Mouse (Mus musculus) embryo, embryonic 11.5 days (tissue): ENCODE measurements around the gene Lix1l.
A peak's percentile ranks its signal among the peaks of the same experiment; 100 is the strongest.
"Not testable (repeated sequence)": the region's sequence is repeated elsewhere in the genome, so short reads cannot be mapped to it uniquely, and the experiment has no call there.

Source experiments
- DNase-seq: peaks from one replicate; pipeline ENCODE4 v3.0.0-alpha.2; 2012; ENCODE audit warnings: low read depth, low spot score

The Lix1l gene

DNA sequence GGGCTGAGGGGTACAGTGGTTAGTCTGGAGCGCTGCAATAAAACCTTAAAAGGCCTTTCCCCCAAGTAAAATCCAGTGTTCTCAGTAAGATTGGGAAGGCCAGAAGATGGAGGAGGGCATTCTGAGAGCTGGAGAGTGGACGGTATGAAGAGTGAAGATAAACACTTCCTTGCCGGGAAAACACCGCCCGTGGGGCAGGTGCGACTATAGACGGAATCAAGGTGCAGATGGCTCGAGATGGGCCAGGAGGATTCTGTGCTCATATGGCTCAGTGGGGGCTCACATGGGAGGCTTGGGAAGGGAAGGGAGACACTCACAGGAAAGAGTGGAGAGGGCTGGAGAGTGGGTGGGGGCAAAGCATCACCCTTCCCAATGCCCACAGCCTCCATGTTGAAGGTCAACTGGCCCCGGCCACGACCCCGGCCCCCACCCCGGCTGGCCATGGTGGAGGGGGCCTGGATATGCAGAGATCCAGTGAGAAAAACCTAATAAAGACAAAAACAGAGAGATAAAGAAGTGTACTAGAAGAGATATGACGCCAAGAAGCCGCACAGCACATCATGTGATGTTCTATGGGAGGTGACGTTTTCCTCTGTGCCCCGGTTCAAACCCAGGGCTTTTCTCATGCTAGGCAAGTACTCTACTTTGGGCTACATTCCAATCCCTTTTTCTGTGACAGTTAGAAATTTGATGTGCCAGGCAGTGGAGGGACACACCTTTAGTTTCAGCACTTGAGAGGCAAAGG is 19.0 kb upstream of the Lix1l start:
- DNase-seq, result no peak

DNA sequence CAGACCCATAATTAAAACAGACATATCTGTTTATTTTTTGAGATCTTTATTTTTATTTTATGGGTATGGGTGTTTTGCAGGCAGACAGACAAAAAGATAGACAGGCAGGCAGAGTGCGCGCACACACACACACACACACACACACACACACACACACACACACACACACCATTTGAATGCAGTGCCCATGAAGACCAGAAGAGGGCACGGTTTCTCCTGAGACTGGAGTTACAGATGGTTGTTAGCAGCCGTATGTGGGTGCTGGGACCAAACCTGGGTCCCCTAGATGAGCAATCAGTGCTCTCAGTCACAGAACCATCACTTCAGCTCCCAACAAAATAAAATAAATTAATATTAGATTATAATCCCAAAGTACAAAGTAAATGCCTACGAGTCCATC is 17.6 kb upstream of the Lix1l start:
- DNase-seq, result no peak

DNA sequence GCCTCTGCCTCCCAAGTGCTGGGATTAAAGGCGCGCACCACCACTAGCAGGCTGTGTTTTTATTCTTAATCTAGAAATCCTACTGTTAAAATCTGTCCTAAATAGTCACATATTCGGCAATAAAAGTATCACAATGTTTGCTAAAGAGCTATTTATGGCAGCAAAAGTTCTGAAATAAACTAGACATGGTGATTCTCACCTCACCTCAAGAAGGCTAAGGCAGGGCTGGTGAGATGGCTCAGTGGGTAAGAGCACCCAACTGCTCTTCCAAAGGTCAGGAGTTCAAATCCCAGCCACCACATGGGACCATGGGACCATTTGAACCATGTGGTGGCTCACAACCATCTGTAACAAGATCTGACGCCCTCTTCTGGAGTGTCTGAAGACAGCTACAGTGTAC is 10.3 kb upstream of the Lix1l start:
- no peak for DNase-seq

DNA sequence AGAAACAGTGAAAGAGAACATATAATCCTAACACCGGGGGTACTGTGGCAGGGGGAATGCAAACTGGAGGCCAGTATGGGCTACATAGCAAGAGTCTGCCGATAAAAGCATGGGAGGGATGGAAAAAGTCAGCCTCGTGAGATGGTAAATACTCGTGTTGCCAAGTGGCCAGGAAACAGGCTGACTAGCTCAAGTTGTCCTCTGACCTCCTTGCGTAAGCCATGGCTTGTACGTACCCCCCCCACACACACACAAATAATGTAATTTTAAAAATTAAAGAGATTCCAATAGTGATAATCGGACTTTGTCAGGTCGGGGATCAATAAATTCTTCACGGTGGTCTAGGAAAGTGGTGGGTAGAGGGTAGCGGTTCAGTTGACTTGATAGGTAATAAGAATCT is 7.6 kb upstream of the Lix1l start:
- DNase-seq, result no peak

DNA sequence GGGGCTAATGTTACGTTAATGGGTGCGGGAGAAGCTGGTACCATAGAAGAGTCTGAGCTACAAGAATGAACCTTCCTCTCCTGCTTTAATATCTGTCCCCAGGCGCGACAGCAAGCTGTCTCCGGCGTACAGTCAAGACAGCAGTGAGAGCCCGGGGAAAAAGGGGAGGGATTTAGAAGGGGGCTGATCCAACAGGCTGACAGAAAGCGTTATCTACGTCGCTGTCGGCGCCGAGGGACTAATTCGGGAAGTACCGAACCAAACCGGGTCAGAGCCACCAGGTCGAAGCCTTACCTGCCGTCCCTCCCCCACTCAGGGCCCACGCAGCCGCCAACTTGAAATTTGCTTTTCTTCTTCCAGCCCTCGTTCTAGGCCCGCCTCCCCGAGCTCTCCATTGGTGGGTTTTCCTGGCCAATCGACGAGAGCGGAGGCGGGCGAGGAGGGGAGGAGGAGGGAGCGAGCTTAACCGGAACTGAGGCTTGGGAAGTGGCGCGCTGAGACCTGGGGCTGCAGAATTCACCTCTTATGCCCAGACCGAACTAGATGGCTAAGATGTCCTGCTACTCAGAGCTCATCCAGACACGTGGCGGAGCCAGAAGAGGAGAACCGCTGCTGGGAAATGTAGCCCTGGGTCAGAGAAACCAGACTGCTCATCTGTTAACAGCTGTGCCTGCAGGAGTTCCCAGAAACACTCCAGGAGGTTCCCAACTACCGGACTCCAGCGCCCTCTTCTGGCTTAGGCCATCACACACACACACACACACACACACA is 7.0 kb upstream of the Lix1l start, which contains the start of gene Polr3gl:
TSS of gene Polr3gl (minus strand) at position 392 of the 771 bp plus-strand sequence.
- peak; percentile 83 for DNase-seq

DNA sequence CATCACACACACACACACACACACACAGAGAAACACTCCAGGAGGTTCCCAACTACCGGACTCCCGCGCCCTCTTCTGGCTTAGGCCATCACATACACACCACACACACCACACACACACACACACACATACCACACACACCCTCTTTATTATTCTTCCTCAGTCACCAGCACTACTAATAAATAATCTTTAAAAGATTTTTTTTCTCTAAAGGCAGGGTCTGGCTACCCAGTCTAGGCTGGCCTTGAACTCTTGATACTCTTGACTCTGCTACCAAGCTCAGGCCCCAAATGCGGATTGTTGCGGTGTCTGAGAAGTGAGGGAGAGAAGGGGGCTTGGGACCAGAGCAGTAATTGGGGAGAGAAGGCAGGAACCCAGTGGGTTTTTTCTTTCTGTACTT is 6.1 kb upstream of the Lix1l start:
- DNase-seq, result no peak

DNA sequence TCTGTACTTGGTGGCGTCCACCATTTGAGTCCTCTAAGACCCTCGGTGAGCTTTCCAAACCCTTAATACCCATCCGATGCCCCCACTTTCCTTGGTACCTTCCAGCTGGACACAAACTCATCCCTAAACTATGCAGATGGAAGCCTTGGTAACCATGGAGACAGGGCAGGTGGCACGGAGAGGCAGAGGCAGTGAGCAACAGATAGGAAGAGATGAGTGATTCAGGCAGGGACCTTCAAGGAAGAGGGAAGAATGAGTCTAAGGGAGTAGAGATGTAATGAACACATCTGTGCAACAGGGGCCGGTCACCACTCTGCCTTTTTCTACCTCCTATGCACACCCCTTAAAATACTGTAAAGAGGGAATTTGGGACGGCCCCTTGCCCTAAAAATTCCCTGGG is 5.3 kb upstream of the Lix1l start:
- no peak for DNase-seq

DNA sequence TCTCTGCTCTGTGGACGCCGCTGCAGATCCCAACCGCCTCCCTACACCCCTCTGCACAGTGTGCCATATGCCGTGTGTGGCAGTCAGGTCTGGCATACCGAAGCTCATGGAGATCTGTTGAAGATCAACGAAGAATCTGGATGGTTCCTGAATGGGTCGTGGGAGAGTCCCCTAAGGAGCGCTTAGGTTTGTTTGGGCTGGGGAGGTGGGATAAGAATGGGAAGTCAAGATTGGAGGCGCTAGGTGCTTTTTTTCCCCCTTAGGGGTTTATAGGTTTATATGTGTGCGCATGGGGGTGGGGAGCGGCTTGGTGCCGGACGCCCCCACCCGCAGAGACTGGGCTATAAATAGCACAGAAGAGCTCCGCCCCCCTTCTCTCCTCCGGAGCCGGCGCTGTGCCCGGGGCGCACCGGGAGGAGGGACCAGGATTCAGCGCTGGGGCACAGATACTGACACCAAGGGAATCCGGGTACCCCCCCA is 4.7 kb upstream of the Lix1l start, which contains the start of gene Ankrd34a:
TSS of gene Ankrd34a (plus strand) at position 409 of the 480 bp plus-strand sequence.
- no peak for DNase-seq

DNA sequence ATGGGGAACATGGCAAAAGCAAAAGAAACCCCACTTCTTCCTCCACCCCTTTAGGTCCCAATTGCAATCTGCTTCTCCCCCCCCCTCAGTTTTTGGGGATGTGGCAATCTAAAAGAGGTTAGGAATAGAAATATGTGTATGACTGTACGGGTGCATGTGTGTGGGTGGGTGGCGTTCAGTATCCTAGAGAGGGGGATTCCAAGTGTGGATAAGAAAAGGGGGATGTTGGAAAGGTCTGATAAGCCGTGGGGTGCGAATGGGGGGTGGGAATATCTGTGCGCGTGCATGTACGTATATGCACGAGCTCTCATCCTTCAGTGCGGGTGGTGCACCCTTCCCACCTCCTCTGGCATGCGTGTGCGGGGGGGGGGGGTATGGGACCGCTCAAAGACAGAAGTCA is 4.1 kb upstream of the Lix1l start:
- no peak for DNase-seq

DNA sequence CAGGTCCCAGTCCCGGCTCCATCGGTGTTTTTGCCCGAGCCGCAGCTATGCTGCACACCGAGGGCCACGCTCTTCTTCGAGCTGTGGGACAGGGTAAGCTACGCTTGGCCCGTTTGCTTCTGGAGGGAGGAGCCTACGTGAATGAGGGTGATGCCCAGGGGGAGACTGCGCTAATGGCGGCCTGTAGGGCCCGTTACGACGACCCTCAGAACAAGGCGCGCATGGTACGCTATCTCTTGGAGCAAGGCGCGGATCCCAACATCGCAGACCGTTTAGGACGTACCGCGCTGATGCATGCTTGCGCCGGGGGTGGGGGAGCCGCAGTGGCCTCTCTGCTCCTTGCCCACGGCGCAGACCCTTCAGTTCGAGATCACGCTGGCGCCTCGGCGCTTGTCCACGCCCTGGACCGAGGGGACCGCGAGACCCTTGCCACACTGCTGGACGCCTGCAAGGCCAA is 3.5 kb upstream of the Lix1l start:
- DNase-seq, result no peak

DNA sequence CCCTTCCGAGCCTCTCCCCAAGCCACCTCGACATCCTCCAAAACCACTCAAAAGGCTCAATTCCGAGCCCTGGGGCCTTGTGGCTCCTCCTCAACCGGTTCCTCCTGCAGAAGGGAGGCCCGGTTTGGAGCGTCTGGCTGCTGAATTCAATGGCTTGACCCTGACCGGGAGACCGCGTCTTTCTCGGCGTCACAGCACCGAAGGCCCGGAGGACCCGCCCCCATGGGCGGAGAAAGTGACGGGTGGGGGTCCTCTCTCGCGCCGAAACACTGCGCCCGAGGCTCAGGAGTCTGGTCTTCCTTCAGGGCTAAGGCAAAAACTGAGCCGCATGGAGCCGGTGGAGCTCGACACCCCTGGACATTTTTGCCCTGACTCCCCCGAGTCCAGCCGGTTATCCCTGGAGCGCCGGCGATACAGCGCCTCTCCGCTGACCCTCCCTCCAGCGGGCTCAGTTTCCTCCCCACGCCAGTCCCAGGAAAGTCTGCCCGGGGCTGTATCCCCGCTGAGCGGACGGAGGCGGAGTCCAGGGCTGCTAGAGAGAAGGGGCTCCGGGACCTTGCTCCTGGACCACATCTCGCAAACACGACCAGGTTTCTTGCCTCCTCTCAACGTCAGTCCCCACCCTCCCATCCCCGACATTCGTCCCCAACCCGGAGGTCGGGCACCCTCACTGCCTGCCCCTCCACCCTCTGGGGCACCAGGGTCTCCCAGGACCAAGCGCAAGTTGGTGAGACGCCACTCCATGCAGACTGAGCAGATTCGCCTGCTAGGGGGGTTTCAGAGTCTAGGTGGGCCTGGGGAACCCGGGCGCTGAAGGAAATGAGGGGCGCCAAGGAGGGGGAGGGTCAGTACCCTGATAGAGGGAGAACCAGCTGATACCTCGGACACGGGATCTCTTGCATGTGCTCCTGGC is 2.5 kb upstream of the Lix1l start:
- DNase-seq, result no peak

DNA sequence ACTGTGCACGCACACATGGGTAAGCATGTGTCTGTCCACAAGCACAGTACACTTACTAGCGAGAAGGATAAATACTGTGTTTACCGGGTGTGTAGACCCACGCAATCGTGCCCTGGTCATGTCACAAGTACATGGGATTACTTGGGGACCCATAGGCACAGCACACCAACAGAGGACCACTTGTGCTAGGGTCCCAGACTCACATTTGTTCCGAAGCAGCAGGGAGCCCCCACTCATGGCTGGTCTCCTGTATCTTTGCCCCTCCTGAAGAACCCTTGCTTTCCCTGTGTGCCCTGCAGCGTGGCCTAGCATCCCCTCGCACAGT is 1.9 kb upstream of the Lix1l start:
- no peak for DNase-seq

DNA sequence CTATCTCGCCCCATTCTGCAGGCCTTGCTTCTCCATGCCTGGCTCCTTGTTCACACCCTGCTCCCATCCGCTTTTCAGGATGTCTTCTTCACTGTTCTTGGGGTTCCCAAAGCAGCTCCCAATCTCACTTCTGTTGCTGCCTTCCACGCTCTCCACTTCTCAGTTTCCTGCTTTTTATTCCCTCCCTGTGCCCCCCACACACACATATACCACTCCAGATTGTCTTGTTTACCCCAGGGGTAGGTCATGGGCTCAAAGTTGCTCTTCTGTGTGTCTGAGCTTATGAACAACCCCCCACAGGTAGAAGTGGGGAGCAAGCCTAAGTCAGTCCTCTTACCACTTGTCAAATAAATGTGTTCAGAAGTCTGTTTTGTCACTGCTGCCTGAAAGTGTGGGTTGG is 1.5 kb upstream of the Lix1l start:
- DNase-seq, result no peak

DNA sequence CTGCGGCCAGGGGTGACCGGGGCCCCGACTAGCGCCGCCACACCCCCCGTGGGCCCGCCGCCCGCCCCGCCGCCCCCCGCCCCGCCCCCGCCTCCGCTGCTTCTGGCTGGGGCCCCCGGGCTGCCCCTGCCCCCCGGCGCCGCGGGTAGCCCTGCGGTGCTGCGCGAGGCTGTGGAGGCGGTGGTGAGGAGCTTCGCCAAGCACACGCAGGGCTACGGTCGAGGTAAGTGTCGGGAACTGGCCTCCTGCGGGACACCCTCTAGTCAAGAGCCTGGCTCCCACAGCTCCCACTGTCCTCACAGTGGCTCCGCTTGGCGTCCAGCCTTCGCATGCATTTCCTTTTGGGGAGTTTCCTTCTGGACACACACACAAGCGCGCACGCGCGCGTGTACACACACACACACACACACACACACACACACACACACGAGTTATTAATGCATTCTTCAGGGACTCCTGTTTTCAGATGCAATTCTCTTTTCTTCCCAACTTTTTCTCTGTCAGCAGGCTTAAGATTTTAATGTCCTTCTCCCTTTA is 370 bp downstream of the Lix1l start:
- DNase-seq, result no peak

DNA sequence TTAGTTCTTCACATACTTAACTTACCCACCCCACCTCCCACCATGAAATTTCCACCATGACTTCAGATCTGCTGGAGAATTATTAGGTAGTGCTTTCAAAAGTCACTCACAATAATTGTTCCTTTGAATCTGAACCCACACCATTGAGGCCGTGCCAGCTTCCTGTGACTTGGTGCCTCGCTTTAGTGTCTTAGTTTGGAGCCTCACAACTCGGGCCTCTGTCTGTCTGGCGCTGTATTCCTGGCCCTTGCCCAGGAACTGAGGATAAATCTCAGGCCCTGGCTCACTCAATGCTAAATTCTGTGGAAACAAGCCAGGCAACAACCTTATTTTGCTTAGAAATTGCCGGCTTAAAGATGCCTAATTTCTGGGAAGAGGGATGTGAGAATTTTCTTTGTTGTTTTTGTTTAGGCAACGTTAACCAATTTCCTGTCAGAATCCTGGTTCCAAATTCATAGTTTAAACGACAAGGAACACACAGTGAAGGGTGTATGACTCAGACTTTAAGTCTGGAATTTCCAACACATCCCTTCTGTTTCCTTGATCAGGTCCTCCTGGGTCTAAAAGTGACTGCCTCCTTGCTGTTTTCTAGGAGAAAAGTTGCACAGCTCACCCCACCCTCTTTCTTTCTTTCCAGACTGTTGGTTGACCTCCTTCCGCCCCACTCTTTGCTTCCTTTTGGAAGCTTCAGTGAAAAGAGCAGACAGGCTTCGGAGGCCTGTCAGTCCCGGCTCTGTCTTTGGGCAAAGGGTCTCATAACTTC is 1.2 kb downstream of the Lix1l start:
- DNase-seq, result no peak

DNA sequence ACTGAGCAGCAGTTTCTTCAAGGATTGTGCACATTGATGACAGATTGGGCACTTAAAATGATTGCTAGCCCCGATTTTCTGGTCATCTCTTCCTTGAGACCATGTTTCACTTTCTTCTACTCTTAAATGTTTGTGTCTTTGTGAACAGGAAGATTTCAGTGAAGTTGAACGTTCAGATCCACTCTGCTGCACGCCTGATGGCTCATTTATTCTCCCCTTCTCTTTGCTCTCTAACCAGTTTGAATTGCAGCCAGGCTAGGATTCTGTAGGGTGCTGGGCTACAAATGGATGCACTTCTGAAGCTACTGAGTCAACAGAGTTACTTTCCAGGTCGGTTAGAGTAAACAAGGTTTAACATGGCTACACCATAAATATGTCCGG is 1.7 kb downstream of the Lix1l start:
- no peak for DNase-seq

DNA sequence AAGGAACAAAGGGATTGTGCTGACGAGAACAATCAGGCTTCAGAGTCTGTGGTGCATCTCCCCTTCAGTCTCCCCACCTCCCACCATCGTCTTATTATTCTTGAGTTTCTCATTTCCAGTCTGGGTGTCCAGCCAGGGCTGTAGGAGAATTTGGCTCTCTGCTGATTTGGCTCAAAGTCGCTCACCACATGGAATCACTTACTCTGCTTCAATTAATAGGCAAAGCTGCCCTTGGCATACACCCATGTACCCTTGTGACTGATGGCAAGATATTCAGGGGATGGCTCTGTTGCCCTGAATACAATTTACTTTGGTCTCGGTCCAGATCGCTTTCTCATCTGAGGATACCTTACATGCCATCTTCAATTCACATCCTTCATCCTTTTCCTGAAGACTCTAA is 2.4 kb downstream of the Lix1l start:
- no peak for DNase-seq

DNA sequence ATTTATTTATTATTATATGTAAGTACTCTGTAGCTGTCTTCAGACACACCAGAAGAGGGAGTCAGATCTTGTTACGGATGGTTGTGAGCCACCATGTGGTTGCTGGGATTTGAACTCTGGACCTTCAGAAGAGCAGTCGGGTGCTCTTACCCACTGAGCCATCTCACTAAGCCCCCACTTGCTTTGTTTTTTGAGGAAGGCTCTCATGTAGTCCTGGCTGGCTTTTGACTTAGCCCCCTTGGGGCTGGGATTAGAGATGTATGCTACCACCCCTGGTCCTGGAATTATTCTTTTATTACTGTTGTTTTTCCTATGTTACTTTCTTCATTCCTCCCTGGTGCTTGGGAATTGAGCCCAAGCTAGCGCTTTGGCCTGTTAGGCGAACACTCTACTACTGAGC is 5.1 kb downstream of the Lix1l start:
- not testable (repeated sequence) for DNase-seq

DNA sequence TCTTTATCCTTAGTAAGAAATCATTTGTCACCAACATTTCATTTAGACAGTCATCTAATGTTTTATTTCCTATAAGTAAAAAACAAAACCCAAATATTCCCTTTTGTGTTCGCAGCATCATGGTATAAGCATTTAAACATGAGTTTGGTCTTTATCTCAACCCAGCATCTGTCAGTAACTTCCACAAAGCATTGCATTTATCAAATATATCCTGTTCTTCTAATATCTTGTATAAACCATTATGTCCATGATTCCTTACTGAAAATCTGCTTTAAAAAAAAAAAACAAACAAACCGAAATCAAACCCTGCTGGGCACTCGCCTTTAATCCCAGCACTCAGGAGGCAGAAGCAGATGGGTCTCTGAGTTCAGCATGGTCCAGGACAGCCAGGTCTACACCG is 5.7 kb downstream of the Lix1l start:
- DNase-seq, result no peak

DNA sequence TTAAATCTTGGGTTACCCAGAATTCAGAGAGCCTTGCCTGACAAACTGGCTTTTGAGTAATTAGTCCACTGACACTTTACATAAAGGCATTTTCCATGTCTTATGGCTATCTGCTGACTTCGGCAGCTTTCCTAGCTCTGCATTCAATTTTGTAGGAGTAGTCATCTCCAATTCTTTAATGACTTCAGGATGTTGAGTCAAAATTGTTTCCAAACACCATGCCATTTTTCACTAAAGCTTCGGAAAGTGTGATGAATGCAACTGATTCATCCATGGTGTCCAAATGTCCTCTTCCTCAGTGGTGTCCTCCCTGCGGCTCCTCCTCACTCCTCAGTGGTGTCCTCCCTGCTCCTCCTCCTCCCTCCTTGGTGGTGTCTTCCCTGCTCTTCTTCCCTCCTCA is 17.0 kb downstream of the Lix1l start:
- DNase-seq, result no peak

DNA sequence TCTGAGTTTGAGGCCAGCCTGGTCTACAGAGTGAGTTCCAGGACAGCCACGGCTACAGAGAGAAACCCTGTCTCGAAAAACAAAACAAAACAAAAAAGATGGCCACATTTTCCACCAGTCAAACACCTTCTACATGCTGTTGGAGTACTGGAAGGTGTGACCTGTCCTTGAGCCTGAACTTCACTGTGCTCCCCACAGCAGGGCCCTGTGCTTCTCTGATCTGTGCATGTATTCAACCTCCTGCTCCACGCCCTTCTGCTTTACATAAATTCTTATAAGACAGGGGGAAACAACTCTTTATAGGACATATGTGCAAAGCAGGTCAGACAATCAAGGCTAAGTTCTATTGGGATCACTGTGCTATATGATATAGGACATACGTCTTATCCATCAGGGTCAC is 22.3 kb downstream of the Lix1l start:
- DNase-seq, result no peak
